Mouse (Mus musculus): ENCODE measurements around the gene Hspb2. TPM values are rescaled to one million over a fixed set of nuclear protein-coding genes. Genes with fewer than 3 reads are reported as not detected.

Gene Hspb2
- polyA plus RNA-seq, 1 experiment: 1.8 TPM

DNA sequence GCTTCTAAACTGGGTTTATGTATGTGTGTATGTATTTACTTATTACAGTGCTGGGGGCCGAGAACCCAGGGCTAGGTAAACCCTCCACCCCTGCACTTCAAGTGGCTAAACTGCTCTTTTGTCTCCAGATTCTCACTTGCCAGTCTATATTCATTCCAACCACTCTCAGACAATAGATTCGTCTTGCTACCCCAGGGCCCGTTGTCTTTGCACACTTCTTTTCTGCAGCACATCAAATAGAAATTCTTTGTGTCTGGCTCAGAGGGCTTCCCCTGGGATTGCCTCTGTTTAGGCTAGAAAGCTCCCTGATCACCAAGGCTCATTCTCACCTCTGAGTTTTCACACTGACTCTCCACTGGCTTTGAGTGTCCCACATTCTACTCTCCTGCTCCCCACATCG is 19.6 kb downstream of the Hspb2 start:
- Histone ChIP-seq H3K27ac (replicated peaks; ENCODE audit: low read depth, low read length) (no peak overlapping the region), H3K4me1 (ENCODE audit: control insufficient read depth, insufficient read depth, insufficient read length, low read length) (no peaks in the 10 kb centered on the region; the same call in 1 of the 2 replicates), H3K4me3 (ENCODE audit: insufficient read depth, low read depth, low read length) (no peak overlapping the region)

DNA sequence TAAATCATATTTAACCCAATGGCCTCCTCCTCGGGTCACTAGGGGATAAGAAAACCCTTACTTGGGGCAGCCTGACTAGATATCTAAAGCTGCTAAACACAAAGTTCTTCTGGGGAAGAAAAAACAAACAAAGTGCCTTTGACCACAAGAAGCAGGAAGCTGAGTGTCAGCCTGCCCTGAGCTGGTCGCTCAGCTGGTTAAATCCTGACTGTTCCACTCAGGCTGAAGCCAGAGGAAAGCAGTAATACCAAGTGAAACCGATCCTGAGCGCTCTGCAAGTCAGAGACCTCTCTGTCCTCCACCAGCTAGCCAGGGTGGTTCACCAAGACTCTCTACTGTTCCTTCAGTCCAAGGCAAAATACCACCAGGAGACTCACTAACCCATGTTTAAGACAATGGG is 22.6 kb downstream of the Hspb2 start:
- Histone ChIP-seq H3K4me1 (ENCODE audit: control insufficient read depth, insufficient read depth, insufficient read length, low read length) (no peaks in the 10 kb centered on the region; the same call in 1 of the 2 replicates), H3K27ac (replicated peaks; ENCODE audit: low read depth, low read length) (no peak overlapping the region), H3K4me3 (ENCODE audit: insufficient read depth, low read depth, low read length) (no peak overlapping the region)

DNA sequence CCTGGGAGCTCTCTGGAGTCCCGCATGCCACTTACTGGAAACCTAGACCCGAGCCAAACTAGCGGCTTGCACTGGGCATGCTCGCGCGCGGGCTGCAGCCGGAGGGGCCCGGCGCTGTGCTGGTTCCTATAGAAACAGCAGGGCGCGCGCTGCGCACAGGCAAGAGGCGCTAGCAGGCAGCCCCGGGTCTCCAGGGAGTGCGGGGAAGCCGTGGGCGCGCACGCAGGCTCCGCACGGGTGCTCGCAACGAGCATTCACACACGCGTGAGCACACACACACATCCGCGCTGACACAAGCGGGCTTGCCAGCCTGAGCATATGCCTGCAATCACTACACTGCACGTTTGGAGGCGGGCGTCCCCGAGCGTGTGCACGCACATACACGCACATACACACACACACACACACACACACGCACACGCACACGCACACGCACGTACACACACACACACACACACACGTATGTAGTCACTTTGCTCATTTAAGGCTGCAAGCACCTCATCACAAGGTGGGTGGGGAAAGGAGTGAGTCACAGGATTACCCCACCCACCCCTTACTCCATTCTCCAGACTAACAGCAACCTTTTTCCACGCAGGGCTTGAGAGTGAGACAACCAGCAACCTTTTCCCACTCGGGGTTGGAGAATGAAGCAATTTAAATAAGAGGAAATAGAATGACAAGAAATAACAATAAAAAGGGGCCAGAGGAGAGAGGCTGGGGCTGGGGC is 24.1 kb downstream of the Hspb2 start:
- H3K27ac ChIP-seq (replicated peaks; ENCODE audit: low read depth, low read length): no peak overlapping the region
- peak overlapping the region; percentile 54 for H3K4me3 ChIP-seq (ENCODE audit: insufficient read depth, low read depth, low read length)
- H3K4me1 ChIP-seq (ENCODE audit: control insufficient read depth, insufficient read depth, insufficient read length, low read length): peaks cover under 1% of the 10 kb centered on the region

DNA sequence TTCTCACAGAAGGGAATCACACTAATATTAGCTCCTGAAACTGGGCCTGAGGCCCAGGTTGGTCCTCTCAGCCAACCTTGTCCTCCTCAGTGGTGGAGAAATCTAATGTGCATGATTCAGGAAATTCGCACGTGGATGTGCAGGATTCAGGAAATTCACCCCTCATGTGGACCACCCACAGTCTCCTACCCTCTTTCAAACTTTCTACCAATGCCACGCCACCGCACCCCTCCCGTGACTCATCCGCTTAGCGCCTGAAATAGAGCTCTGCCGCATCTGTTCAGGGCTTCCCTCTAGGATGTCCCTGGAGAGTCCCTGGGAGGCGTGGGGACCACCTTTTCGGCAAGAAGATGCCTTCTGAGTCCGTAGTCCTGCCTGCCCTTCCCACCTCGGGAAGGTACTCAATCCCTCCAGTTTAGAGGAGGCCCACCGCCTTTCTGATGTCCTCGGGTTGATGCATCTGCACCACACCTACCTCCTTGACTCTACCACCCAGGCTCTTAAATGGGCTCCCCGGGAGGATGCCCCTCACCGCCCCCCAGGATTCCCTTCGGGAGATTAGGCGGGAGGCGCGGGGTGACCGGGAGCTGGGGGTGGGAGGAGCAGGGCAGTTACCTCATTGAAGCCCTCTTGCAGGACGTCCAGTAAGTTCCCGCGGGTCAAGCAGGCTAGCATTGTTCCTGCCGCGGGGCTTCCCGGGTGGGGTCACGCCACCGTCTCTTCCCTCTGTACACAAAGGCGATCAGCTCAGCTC is 24.8 kb downstream of the Hspb2 start:
- peaks cover 2% of the 10 kb centered on the region for H3K4me1 ChIP-seq (ENCODE audit: control insufficient read depth, insufficient read depth, insufficient read length, low read length)
- H3K4me3 ChIP-seq (ENCODE audit: insufficient read depth, low read depth, low read length): peak overlapping the region; percentile 54
- H3K27ac ChIP-seq (replicated peaks; ENCODE audit: low read depth, low read length): no peak overlapping the region

DNA sequence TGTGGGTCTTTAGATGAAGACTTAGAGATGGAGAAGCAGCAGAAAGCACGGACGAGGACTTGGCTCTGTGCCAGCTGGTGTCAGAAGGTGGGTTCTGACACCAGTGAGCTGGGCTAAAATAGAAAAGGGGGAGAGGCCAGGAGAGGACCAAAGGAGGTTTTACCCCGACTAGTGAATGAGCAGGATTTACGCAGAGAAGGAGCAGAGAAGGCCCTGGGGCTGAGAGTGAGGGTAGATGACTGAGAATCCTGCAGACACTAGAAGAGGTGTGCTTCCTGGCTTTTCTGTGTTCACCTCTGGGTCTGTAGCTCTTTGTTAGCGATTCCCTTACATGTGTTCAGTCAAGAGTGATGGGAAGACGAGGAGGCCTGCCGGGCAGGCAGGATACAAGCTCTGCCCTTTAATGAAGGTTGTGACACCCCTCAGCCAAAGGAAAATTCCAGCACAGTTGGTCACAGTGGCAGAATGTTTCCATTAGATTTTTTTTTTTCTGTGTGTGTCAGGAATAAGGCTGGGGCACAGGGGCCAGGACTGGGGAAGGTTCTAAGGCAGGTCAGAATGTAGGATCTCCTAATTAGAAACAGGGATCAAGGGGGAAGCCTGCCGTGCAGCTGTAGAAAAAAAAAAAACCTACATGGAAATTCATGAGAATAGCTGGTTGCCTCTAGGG is 26.1 kb downstream of the Hspb2 start:
- Histone ChIP-seq H3K4me1 (ENCODE audit: control insufficient read depth, insufficient read depth, insufficient read length, low read length) (peaks cover 2% of the 10 kb centered on the region), H3K4me3 (ENCODE audit: insufficient read depth, low read depth, low read length) (no peak overlapping the region), H3K27ac (replicated peaks; ENCODE audit: low read depth, low read length) (no peak overlapping the region)

DNA sequence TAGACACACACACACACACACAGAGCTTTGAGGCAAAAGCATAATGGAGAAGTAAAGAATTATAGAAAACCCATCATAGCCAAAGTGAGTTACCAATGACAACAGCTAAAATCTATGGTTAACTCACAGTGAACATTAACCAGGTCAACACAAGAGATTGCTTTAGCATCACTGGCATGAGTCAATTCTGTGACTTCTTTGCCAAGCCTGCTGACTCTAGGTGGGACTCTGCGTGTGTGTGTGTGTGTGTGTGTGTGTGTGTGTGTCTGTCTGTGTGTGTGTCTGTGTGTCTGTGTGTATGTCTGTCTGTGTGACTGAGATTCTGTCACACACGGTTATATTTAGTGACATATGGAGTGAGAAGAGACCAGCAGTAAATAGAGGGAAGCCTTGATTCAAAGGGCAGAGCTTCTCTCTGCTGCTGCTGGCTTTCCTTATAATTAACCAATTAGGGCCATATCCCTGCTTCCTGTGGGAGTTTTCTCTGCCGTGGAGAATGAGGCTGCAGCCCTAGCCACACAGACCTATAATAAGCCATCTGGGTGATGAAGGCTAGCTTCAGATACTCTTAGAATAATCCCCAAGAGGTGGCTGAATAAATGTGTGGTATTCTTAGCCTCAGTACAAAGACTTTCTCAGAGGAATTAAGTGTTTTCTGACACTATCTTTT is 27.4 kb downstream of the Hspb2 start:
- Histone ChIP-seq H3K4me3 (ENCODE audit: insufficient read depth, low read depth, low read length) (no peak overlapping the region), H3K4me1 (ENCODE audit: control insufficient read depth, insufficient read depth, insufficient read length, low read length) (peaks cover 2% of the 10 kb centered on the region), H3K27ac (replicated peaks; ENCODE audit: low read depth, low read length) (no peak overlapping the region)

DNA sequence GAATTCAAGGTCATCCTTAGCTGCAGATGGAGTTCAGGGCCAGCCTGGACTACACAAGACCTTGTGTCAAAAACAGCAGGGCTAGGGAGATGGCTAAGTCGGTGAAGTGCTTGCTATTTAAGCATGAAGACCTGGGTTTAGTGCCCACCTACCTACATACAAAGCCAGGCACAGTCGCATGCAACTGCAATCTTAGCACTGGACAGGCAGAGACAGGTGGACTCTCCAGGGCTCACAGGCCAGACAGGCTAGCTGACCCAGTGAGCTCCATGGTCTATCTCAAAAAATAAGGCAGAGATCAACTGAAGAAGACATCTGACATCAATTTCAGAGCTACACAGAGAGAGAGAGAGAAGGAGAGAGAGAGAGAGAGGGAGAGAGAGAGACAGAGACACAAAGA is 28.0 kb downstream of the Hspb2 start:
- no peak overlapping the region for H3K27ac ChIP-seq (replicated peaks; ENCODE audit: low read depth, low read length)
- H3K4me1 ChIP-seq (ENCODE audit: control insufficient read depth, insufficient read depth, insufficient read length, low read length): peaks cover 2% of the 10 kb centered on the region
- no peak overlapping the region for H3K4me3 ChIP-seq (ENCODE audit: insufficient read depth, low read depth, low read length)

DNA sequence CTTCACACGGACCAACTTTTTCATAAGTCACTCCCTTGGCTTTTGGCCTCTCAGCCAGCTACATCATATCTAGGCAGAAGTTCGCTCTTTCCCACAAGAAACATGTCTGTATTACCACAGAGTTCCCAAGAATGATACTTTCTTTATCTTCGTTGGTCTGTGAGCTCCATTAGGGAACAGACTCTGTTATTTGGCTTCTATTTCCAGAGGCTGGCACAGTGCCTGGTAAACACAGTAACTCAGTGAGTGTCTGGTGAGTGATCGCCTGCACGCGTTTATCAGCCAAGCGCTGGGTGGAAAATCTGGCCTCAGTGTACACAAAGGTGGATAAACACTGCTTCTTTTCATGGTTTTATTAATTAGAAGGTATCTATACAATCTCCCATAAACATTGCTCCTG is 28.7 kb downstream of the Hspb2 start:
- Histone ChIP-seq H3K27ac (replicated peaks; ENCODE audit: low read depth, low read length) (peak overlapping the region; percentile 77), H3K4me1 (ENCODE audit: control insufficient read depth, insufficient read depth, insufficient read length, low read length) (peaks cover 2% of the 10 kb centered on the region), H3K4me3 (ENCODE audit: insufficient read depth, low read depth, low read length) (peak overlapping the region; percentile 37)

DNA sequence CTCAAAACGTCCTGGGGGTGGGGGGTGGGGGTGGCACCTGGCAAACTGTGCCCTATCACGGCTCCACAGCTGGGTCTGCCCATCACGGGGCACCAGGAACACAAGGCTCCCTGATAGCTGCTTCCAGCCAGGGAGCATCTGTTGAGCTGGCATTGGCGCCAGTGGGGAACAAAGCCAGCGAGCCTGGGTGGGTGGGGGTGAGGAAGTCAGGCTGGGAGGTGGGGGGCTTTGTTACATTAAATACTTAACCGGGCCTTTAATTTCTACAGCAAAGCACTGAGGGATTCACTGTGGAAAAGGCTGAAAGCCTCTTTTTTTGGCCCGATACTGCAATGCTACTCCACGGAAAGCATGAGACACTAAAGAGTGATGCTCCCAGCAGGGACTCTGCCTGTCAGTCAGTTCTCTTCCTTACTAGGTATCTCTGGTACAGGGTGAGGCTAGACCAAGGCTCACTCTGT is 29.7 kb downstream of the Hspb2 start:
- Histone ChIP-seq H3K4me3 (ENCODE audit: insufficient read depth, low read depth, low read length) (no peak overlapping the region), H3K27ac (replicated peaks; ENCODE audit: low read depth, low read length) (no peak overlapping the region), H3K4me1 (ENCODE audit: control insufficient read depth, insufficient read depth, insufficient read length, low read length) (peaks cover 2% of the 10 kb centered on the region)

DNA sequence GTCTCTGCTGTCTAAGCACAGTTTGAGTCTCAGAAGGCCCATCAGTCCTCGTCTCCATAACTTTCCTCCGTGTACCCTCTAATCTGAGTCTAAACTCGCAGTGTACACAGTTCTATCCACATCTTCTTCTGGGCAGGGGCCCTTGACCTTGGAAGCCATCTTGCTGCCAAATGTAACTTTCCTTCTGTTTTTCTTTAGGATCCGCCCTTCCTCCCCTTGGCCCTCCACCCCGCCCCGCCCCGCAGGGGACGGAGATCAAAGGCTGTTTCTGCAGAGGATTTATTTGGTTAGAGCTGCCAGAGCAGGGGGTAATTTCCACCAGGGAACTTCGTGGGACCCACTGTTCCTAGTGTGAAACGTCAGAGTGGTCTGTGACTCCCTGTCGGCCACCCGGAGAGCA is 31.1 kb downstream of the Hspb2 start:
- no peak overlapping the region for H3K27ac ChIP-seq (replicated peaks; ENCODE audit: low read depth, low read length)
- peaks cover 2% of the 10 kb centered on the region; the same call in 1 of the 2 replicates for H3K4me1 ChIP-seq (ENCODE audit: control insufficient read depth, insufficient read depth, insufficient read length, low read length)
- H3K4me3 ChIP-seq (ENCODE audit: insufficient read depth, low read depth, low read length): no peak overlapping the region

DNA sequence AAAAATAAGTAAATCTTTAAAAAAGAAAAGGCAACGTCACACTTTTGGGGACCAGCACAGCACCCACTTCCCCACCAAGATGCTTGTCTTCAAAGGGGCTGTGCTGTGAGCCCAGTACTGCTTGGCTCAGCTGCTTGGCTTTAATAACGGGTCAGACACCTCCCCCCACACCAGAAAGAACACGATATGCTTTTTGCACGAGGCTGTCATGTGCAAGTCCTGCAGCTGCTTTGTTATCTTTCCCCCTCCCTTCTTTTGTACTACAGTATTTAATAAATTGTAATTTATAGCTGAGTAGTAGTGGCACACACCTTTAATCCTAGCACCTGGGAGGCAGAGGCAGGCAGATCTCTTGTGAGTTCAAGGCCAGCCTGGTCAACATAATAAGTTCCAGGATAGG is 33.3 kb downstream of the Hspb2 start:
- peaks cover 2% of the 10 kb centered on the region; the same call in 1 of the 2 replicates for H3K4me1 ChIP-seq (ENCODE audit: control insufficient read depth, insufficient read depth, insufficient read length, low read length)
- H3K4me3 ChIP-seq (ENCODE audit: insufficient read depth, low read depth, low read length): no peak overlapping the region
- no peak overlapping the region for H3K27ac ChIP-seq (replicated peaks; ENCODE audit: low read depth, low read length)

DNA sequence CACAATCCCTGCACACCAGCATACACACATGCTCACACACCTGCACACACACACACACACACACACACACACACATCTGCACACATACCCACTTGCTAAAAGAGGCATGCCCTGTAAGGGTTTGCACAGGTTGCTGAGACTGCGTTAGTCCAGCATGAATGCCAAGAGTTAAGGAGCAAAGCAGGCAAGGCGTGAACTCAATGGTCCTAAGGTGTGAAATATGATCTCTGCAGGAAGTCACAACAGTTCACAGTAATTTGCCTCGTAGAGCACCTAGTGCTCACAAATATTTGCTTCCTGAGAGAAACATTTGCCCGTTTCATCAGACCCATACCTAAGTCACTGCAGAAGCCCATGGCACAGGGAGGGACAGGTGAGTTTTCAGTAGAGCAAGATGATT is 38.0 kb downstream of the Hspb2 start:
- no peaks in the 10 kb centered on the region for H3K4me1 ChIP-seq (ENCODE audit: control insufficient read depth, insufficient read depth, insufficient read length, low read length)
- H3K4me3 ChIP-seq (ENCODE audit: insufficient read depth, low read depth, low read length): no peak overlapping the region
- H3K27ac ChIP-seq (replicated peaks; ENCODE audit: low read depth, low read length): no peak overlapping the region

DNA sequence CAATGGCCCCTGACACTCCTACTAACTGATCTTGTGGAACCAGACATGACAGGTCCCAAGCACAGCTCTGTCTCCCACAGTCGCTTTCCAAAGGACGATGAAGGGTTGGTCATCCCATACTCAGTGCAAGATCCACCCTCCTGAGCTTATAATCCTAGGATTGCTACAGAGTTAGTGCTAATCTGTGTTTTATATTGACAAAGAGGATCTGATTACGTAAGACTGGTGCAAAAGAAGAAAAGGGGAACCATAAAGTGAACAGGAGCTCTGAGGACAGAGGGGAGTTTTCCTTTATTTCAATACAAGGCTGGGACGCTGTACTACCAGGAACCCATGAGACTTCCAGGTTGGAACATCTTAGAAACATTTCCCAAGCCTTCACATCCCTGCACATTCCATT is 40.8 kb downstream of the Hspb2 start:
- no peaks in the 10 kb centered on the region for H3K4me1 ChIP-seq (ENCODE audit: control insufficient read depth, insufficient read depth, insufficient read length, low read length)
- H3K27ac ChIP-seq (replicated peaks; ENCODE audit: low read depth, low read length): no peak overlapping the region
- H3K4me3 ChIP-seq (ENCODE audit: insufficient read depth, low read depth, low read length): no peak overlapping the region

DNA sequence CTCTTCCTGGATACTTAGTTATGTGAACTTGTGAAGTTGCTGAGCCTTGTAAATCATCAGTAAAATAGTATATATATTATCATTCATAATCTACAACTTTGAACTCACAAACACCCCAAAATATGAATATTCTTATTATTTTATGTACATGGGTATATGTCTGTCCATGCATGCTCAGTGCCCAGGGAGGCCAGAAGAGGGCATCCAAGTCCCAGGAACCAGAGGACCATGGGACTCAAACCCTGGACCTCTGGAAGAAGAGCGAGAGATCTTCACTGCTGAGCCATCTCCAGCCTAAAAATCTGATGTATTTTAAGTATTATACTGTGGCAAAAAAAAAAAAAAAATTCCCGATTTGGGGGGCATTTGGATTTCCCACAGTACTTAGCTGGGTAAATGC is 43.0 kb downstream of the Hspb2 start:
- Histone ChIP-seq H3K4me3 (ENCODE audit: insufficient read depth, low read depth, low read length) (no peak overlapping the region), H3K4me1 (ENCODE audit: control insufficient read depth, insufficient read depth, insufficient read length, low read length) (no peaks in the 10 kb centered on the region), H3K27ac (replicated peaks; ENCODE audit: low read depth, low read length) (no peak overlapping the region)

DNA sequence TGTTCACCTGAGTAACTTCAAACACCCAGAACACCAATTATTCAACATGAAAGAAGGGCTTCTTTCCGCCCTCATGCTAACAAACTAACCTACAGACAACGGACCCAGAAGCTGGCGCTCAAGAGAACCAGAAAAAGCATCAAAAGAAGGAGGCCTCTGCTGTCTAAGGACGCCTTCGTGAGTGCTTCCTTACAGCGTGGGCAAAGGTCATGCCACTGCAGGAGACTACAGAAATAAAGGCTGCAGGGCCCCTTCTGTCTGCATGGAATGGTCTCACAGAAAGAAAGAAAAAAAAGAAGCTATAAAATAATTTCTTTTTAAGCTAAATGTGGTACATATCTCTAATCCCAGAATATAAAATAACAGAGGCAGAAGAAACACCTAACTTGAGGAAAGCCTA is 47.2 kb downstream of the Hspb2 start:
- Histone ChIP-seq H3K4me1 (ENCODE audit: control insufficient read depth, insufficient read depth, insufficient read length, low read length) (no peaks in the 10 kb centered on the region), H3K27ac (replicated peaks; ENCODE audit: low read depth, low read length) (no peak overlapping the region), H3K4me3 (ENCODE audit: insufficient read depth, low read depth, low read length) (no peak overlapping the region)
